Mouse (Mus musculus): Measurements from ENCODE around the gene Cgnl1. TPM values are rescaled to one million over a fixed set of nuclear protein-coding genes. Genes with fewer than 3 reads are reported as not detected.

The Cgnl1 gene
- polyA plus RNA-seq, 1 experiment = 3.9 TPM

GRCm38 (mm10) chr9:71596888-71597287, 174.5 kb downstream of the Cgnl1 start:
- TF ChIP-seq CTCF (IDR thresholded peaks at IDR 0.05; ENCODE audit: extremely low read depth, insufficient read depth, insufficient read length, insufficient replicate concordance) (no peak), POLR2A (IDR thresholded peaks at IDR 0.05; ENCODE audit: low read depth, low read length) (no peak)
- Histone ChIP-seq H3K36me3 (ENCODE audit: control insufficient read depth, insufficient read depth, low read length) (no peaks in the 10 kb centered on the region), H3K4me1 (ENCODE audit: control insufficient read depth, insufficient read depth, insufficient read length) (peaks cover 8% of the 10 kb centered on the region; the same call in 1 of the 2 replicates), H3K4me3 (ENCODE audit: extremely low read depth, insufficient read depth, insufficient read length) (no peak overlapping the region), H3K27ac (ENCODE audit: insufficient read depth, low read length) (no peak overlapping the region), H3K27me3 (ENCODE audit: control insufficient read depth, insufficient read depth, low read length) (no peaks in the 10 kb centered on the region)
- DNase-seq (ENCODE audit: low read depth in 1 of 2, low spot score in 2 of 2) = no peak
- 56% methylated on average over 6 of the region's 6 CpGs for WGBS

GRCm38 (mm10) chr9:71592577-71593285, 178.7 kb downstream of the Cgnl1 start:
- no peaks in the 10 kb centered on the region for H3K27me3 ChIP-seq (ENCODE audit: control insufficient read depth, insufficient read depth, low read length)

GRCm38 (mm10) chr9:71591938-71592548, 179.4 kb downstream of the Cgnl1 start, which contains the start of gene Myzap:
TSS of gene Myzap (minus strand) at chr9:71592360.
- WGBS = 4% methylated on average over 29 of the region's 29 CpGs
- DNase-seq (ENCODE audit: low read depth in 1 of 2, low spot score in 2 of 2) = peak; percentile 50 to 89
- Histone ChIP-seq H3K4me3 (ENCODE audit: extremely low read depth, insufficient read depth, insufficient read length) (peak within 1 kb of the TSS; percentile 64), H3K4me1 (ENCODE audit: control insufficient read depth, insufficient read depth, insufficient read length) (peaks cover 16% of the 10 kb centered on the region; the same call in 1 of the 2 replicates), H3K27ac (ENCODE audit: insufficient read depth, low read length) (no peak within 1 kb of the TSS), H3K36me3 (ENCODE audit: control insufficient read depth, insufficient read depth, low read length) (no peaks in the 10 kb centered on the region), H3K27me3 (ENCODE audit: control insufficient read depth, insufficient read depth, low read length) (no peaks in the 10 kb centered on the region)
- TF ChIP-seq POLR2A (IDR thresholded peaks at IDR 0.05; ENCODE audit: low read depth, low read length) = no peak
- TF ChIP-seq CTCF (IDR thresholded peaks at IDR 0.05; ENCODE audit: extremely low read depth, insufficient read depth, insufficient read length, insufficient replicate concordance) = no peak

More at GRCm38 (mm10) chr9:71592577-71593285, 178.7 kb downstream of the Cgnl1 start:
- TF ChIP-seq CTCF (IDR thresholded peaks at IDR 0.05; ENCODE audit: extremely low read depth, insufficient read depth, insufficient read length, insufficient replicate concordance) (no peak), POLR2A (IDR thresholded peaks at IDR 0.05; ENCODE audit: low read depth, low read length) (no peak)
- Histone ChIP-seq H3K36me3 (ENCODE audit: control insufficient read depth, insufficient read depth, low read length) (no peaks in the 10 kb centered on the region), H3K4me1 (ENCODE audit: control insufficient read depth, insufficient read depth, insufficient read length) (peaks cover 16% of the 10 kb centered on the region; the same call in 1 of the 2 replicates), H3K4me3 (ENCODE audit: extremely low read depth, insufficient read depth, insufficient read length) (peak overlapping the region; percentile 64; the same call in 1 of the 2 replicates), H3K27ac (ENCODE audit: insufficient read depth, low read length) (no peak overlapping the region)
- WGBS = 44% methylated on average over 6 of the region's 6 CpGs
- DNase-seq (ENCODE audit: low read depth in 1 of 2, low spot score in 2 of 2) = no peak

- DNase-seq (ENCODE audit: low read depth in 1 of 2, low spot score in 2 of 2) = no peak
- Histone ChIP-seq H3K36me3 (ENCODE audit: control insufficient read depth, insufficient read depth, low read length) (no peaks in the 10 kb centered on the region), H3K4me1 (ENCODE audit: control insufficient read depth, insufficient read depth, insufficient read length) (peaks cover 16% of the 10 kb centered on the region; the same call in 1 of the 2 replicates), H3K27ac (ENCODE audit: insufficient read depth, low read length) (no peak overlapping the region), H3K4me3 (ENCODE audit: extremely low read depth, insufficient read depth, insufficient read length) (no peak overlapping the region), H3K27me3 (ENCODE audit: control insufficient read depth, insufficient read depth, low read length) (no peaks in the 10 kb centered on the region)
- TF ChIP-seq POLR2A (IDR thresholded peaks at IDR 0.05; ENCODE audit: low read depth, low read length) (no peak), CTCF (IDR thresholded peaks at IDR 0.05; ENCODE audit: extremely low read depth, insufficient read depth, insufficient read length, insufficient replicate concordance) (no peak)
- WGBS = 81% methylated on average over 5 of the region's 5 CpGs
Observed at GRCm38 (mm10) chr9:71591106-71591505, 180.3 kb downstream of the Cgnl1 start.

GRCm38 (mm10) chr9:71589771-71590170, 181.6 kb downstream of the Cgnl1 start:
- DNase-seq (ENCODE audit: low read depth in 1 of 2, low spot score in 2 of 2) = no peak
- no peak overlapping the region for H3K4me3 ChIP-seq (ENCODE audit: extremely low read depth, insufficient read depth, insufficient read length)
- no peak for TF ChIP-seq CTCF (IDR thresholded peaks at IDR 0.05; ENCODE audit: extremely low read depth, insufficient read depth, insufficient read length, insufficient replicate concordance)
- no peak for TF ChIP-seq POLR2A (IDR thresholded peaks at IDR 0.05; ENCODE audit: low read depth, low read length)
- no peak overlapping the region for H3K27ac ChIP-seq (ENCODE audit: insufficient read depth, low read length)
- 35% methylated on average over 7 of the region's 7 CpGs for WGBS
- peaks cover 16% of the 10 kb centered on the region; the same call in 1 of the 2 replicates for H3K4me1 ChIP-seq (ENCODE audit: control insufficient read depth, insufficient read depth, insufficient read length)
- H3K36me3 ChIP-seq (ENCODE audit: control insufficient read depth, insufficient read depth, low read length) = no peaks in the 10 kb centered on the region
- no peaks in the 10 kb centered on the region for H3K27me3 ChIP-seq (ENCODE audit: control insufficient read depth, insufficient read depth, low read length)

- H3K4me1 ChIP-seq (ENCODE audit: control insufficient read depth, insufficient read depth, insufficient read length) = peaks cover 16% of the 10 kb centered on the region; the same call in 1 of the 2 replicates
- no peaks in the 10 kb centered on the region for H3K36me3 ChIP-seq (ENCODE audit: control insufficient read depth, insufficient read depth, low read length)
- H3K27ac ChIP-seq (ENCODE audit: insufficient read depth, low read length) = peak overlapping the region; percentile 21; the same call in 1 of the 2 replicates
- no peaks in the 10 kb centered on the region for H3K27me3 ChIP-seq (ENCODE audit: control insufficient read depth, insufficient read depth, low read length)
- 46% methylated on average over 2 of the region's 2 CpGs for WGBS
- DNase-seq (ENCODE audit: low read depth in 1 of 2, low spot score in 2 of 2) = no peak
- H3K4me3 ChIP-seq (ENCODE audit: extremely low read depth, insufficient read depth, insufficient read length) = no peak overlapping the region
- TF ChIP-seq POLR2A (IDR thresholded peaks at IDR 0.05; ENCODE audit: low read depth, low read length) = no peak
- TF ChIP-seq CTCF (IDR thresholded peaks at IDR 0.05; ENCODE audit: extremely low read depth, insufficient read depth, insufficient read length, insufficient replicate concordance) = no peak
Observed at GRCm38 (mm10) chr9:71588930-71589592, 182.3 kb downstream of the Cgnl1 start.

Measured in spleen, adult 2 months (tissue).